Mouse (Mus musculus) MEL (cell line): Measurements from ENCODE around the gene Msl2. TPM values are rescaled to one million over a fixed set of nuclear protein-coding genes. Genes with fewer than 3 reads are reported as not detected.

ENCODE experiments used
- DNase-seq: peaks from one replicate; pipeline ENCODE4 v3.0.0; 2011; ENCODE audit warnings: low read depth, low spot score
- H3K27ac ChIP-seq: 2 replicates; pipeline ENCODE4 v1.5.1; 2012; ENCODE audit warnings: low read depth, mild to moderate bottlenecking, control low read depth, low read length, moderate library complexity; ENCODE audit not compliant: control insufficient read depth
- H3K27me3 ChIP-seq, 2 experiments: fragments of 150-350 bp in 1 of 2; sonication (generic) in 1 of 2; 2 replicates each; pipeline ENCODE4 v1.6.1; 2012; ENCODE audit warnings: low read length in 2 of 2, mild to moderate bottlenecking in 2 of 2, improper control_type of control experiment in 1 of 2, moderate library complexity in 1 of 2; ENCODE audit not compliant: insufficient read depth in 2 of 2, control insufficient read depth in 1 of 2
- H3K36me3 ChIP-seq, 2 experiments: 2 replicates each; pipeline ENCODE4 v1.6.1; 2012 to 2014; ENCODE audit warnings: low read length in 2 of 2, improper control_type of control experiment in 1 of 2, inconsistent platforms in 1 of 2, mild to moderate bottlenecking in 1 of 2; ENCODE audit not compliant: insufficient read depth in 2 of 2, control insufficient read depth in 1 of 2
- H3K4me1 ChIP-seq, 2 experiments: fragments of 150-350 bp in 1 of 2; sonication (generic) in 1 of 2; 2 replicates each; pipeline ENCODE4 v1.6.1; 2012; ENCODE audit warnings: low read length in 2 of 2, improper control_type of control experiment in 1 of 2, mild to moderate bottlenecking in 1 of 2; ENCODE audit not compliant: insufficient read depth in 2 of 2, control insufficient read depth in 1 of 2
- H3K4me3 ChIP-seq, 2 experiments: fragments of 150-350 bp in 1 of 2; sonication (generic) in 1 of 2; 2 replicates each; pipeline ENCODE4 v1.5.1; 2012; ENCODE audit warnings: low read depth in 2 of 2, low read length in 2 of 2, mild to moderate bottlenecking in 2 of 2, moderate library complexity in 2 of 2, control low read depth in 1 of 2, improper control_type of control experiment in 1 of 2; ENCODE audit not compliant: control insufficient read depth in 1 of 2, insufficient read depth in 1 of 2
- H3K79me2 ChIP-seq: 2 replicates; pipeline ENCODE4 v1.6.1; 2012; ENCODE audit warnings: mild to moderate bottlenecking, low read length, moderate library complexity; ENCODE audit not compliant: control insufficient read depth, poor library complexity, insufficient read depth
- H3K9ac ChIP-seq: 2 replicates; pipeline ENCODE4 v1.6.1; 2012; ENCODE audit warnings: low read depth, mild to moderate bottlenecking, control low read depth, low read length, moderate library complexity; ENCODE audit not compliant: control insufficient read depth, poor library complexity, severe bottlenecking
- H3K9me3 ChIP-seq: fragments of 150-350 bp; sonication (generic); replicated peaks from 2 replicates; pipeline ENCODE4 v1.6.1; 2012; ENCODE audit warnings: mild to moderate bottlenecking, low read length, improper control_type of control experiment, moderate library complexity; ENCODE audit not compliant: insufficient read depth
- BHLHE40 ChIP-seq: IDR thresholded peaks from 2 replicates; pipeline ENCODE4 v1.6.1; 2012; ENCODE audit warnings: low read depth, mild to moderate bottlenecking, inconsistent platforms, low read length, improper control_type of control experiment, borderline replicate concordance
- CTCF ChIP-seq, 3 experiments: IDR thresholded peaks in 2 of 3; conservative IDR thresholded peaks in 1 of 3; 2 replicates each; pipeline ENCODE4 v1.5.1; 2011 to 2012; ENCODE audit warnings: low read length in 3 of 3, low read depth in 2 of 3, mild to moderate bottlenecking in 2 of 3, improper control_type of control experiment in 1 of 3, inconsistent platforms in 1 of 3, mixed read lengths in 1 of 3, moderate library complexity in 1 of 3; ENCODE audit not compliant: control insufficient read depth in 1 of 3, insufficient read depth in 1 of 3, poor library complexity in 1 of 3, severe bottlenecking in 1 of 3
- ELF1 ChIP-seq: IDR thresholded peaks from 2 replicates; pipeline ENCODE4 v1.6.1; 2014; ENCODE audit warnings: low read depth, mild to moderate bottlenecking, inconsistent platforms, low read length, improper control_type of control experiment, moderate library complexity
- HCFC1 ChIP-seq: IDR thresholded peaks from 2 replicates; pipeline ENCODE4 v1.6.1; 2012; ENCODE audit warnings: low read depth, mild to moderate bottlenecking, inconsistent platforms, low read length, improper control_type of control experiment, moderate library complexity
- JUND ChIP-seq: IDR thresholded peaks from 2 replicates; pipeline ENCODE4 v1.6.1; 2011; ENCODE audit warnings: low read depth, mild to moderate bottlenecking, improper control_type of control experiment, low read length
- KAT2A ChIP-seq: conservative IDR thresholded peaks from 2 replicates; pipeline ENCODE4 v1.6.1; 2012; ENCODE audit warnings: low read depth, low read length, improper control_type of control experiment, inconsistent platforms
- MAFK ChIP-seq: IDR thresholded peaks from 2 replicates; pipeline ENCODE4 v1.6.1; 2011; ENCODE audit warnings: low read depth, mild to moderate bottlenecking, low read length, improper control_type of control experiment, borderline replicate concordance
- MAX ChIP-seq: IDR thresholded peaks from 2 replicates; pipeline ENCODE4 v1.6.1; 2011; ENCODE audit warnings: low read length, improper control_type of control experiment
- MXI1 ChIP-seq: IDR thresholded peaks from 2 replicates; pipeline ENCODE4 v1.6.1; 2011; ENCODE audit warnings: mild to moderate bottlenecking, low read depth, low read length, improper control_type of control experiment
- NRF1 ChIP-seq: IDR thresholded peaks from 2 replicates; pipeline ENCODE4 v1.6.1; 2014; ENCODE audit warnings: low read depth, mild to moderate bottlenecking, inconsistent platforms, low read length, improper control_type of control experiment, moderate library complexity; ENCODE audit not compliant: poor library complexity, insufficient read depth, severe bottlenecking
- POLR2A ChIP-seq, 2 experiments: IDR thresholded peaks; 2 replicates each; pipeline ENCODE4 v1.6.1; 2011 to 2012; ENCODE audit warnings: low read length in 2 of 2, mild to moderate bottlenecking in 2 of 2, control low read depth in 1 of 2, improper control_type of control experiment in 1 of 2, low read depth in 1 of 2, moderate library complexity in 1 of 2; ENCODE audit not compliant: control insufficient read depth in 1 of 2, insufficient read depth in 1 of 2, poor library complexity in 1 of 2
- POLR2AphosphoS5 ChIP-seq: IDR thresholded peaks from 2 replicates; pipeline ENCODE4 v1.6.1; 2012; ENCODE audit warnings: low read depth, borderline replicate concordance, mild to moderate bottlenecking, inconsistent platforms, low read length, moderate library complexity, mixed read lengths
- SMC3 ChIP-seq: IDR thresholded peaks from 2 replicates; pipeline ENCODE4 v1.6.1; 2011; ENCODE audit warnings: low read depth, low read length, improper control_type of control experiment
- ZC3H11A ChIP-seq: IDR thresholded peaks from 2 replicates; pipeline ENCODE4 v1.6.1; 2012; ENCODE audit warnings: low read depth, mild to moderate bottlenecking, inconsistent platforms, low read length, improper control_type of control experiment
- ZKSCAN1 ChIP-seq: IDR thresholded peaks from 2 replicates; pipeline ENCODE4 v1.6.1; 2012; ENCODE audit warnings: low read depth, mild to moderate bottlenecking, inconsistent platforms, low read length, improper control_type of control experiment, moderate library complexity
- polyA plus RNA-seq, 2 experiments: library from polyadenylated mRNA; stranded (reverse) in 1 of 2; unstranded in 1 of 2; fragments of >175 nt in 1 of 2; fragments of >200 nt in 1 of 2; gene quantifications; 2 replicates each; pipeline versions ENCODE4 v1.2.1 to v1.2.4; 2012; ENCODE audit warnings: low replicate concordance in 2 of 2, low read depth in 1 of 2; ENCODE audit not compliant: insufficient read length in 2 of 2, insufficient read depth in 1 of 2, missing spikeins in 1 of 2
- total RNA-seq: library from RNA; depleted of rRNA; stranded (reverse); fragments of 300-350 nt; gene quantifications from 2 replicates; pipeline ENCODE4 v1.2.3, GENCODE M21; 2012

The Msl2 gene
- total and polyA plus RNA-seq, 3 experiments, result 19.7 to 39.6 (median 29.6) TPM

DNA sequence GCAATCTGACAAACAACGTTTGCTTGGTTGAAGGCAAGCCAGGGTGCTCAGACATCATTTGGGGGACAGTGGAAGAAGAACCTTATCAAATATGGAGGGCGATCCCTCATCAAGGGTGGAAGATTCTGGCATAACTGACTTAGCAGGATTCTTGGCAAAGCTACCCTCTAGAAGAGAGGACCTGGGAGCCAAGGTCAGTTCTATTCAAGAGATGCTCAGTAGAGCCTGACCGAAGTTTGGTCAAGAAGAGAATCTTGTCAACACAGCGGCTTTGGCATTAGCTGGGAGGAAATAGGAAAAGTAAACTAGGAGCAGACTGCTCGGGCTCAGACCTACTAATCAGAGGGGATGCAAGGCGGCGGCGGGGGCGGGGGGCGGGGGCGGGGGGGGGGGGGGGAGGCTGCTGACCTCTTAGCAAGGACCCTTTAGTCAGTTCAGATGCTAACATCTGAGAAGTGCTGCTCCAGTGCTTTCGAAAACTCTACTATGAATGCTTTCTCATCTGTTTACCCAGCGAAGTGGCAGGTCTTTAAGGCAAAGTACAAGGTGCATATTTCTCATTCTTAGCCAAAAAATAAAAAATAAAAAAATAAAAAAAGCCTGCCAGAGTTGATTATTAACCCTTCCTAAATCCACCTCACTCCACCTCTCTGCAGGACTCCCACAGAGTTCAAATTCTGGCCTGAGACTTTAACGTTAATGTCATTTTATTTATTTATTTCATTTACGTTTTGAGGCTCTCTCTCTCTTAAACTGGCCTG, 37.9 kb upstream of the Msl2 start:
- Histone ChIP-seq H3K27ac (no peak overlapping the region), H3K79me2 (peaks cover 2% of the 10 kb centered on the region; the same call in 1 of the 2 replicates), H3K9me3 (no peaks in the 10 kb centered on the region), H3K4me3 (no peak overlapping the region), H3K27me3 (no peaks in the 10 kb centered on the region)
- no peak for TF ChIP-seq NRF1
- no peak for TF ChIP-seq KAT2A
- no peak for TF ChIP-seq ELF1
- no peak for TF ChIP-seq ZKSCAN1
- TF ChIP-seq SMC3, result no peak
- TF ChIP-seq ZC3H11A, result no peak
- TF ChIP-seq MXI1, result no peak
- TF ChIP-seq JUND, result no peak
- TF ChIP-seq MAFK, result no peak
- TF ChIP-seq CTCF (IDR thresholded peaks at IDR 0.05 in 2 of 3, conservative IDR thresholded peaks at IDR 0.05 in 1 of 3; ENCODE audit: control insufficient read depth in 1 of 3, insufficient read depth in 1 of 3, low read depth in 2 of 3, low read length in 3 of 3, poor library complexity in 1 of 3, severe bottlenecking in 1 of 3), result no peak
- no peak for TF ChIP-seq MAX
- TF ChIP-seq POLR2AphosphoS5, result no peak
- TF ChIP-seq HCFC1, result no peak
- no peak for TF ChIP-seq POLR2A (IDR thresholded peaks at IDR 0.05; ENCODE audit: control insufficient read depth in 1 of 2, insufficient read depth in 1 of 2, low read depth in 1 of 2, low read length in 2 of 2, poor library complexity in 1 of 2)
- TF ChIP-seq BHLHE40, result no peak
- TF ChIP-seq, all 39 proteins: peak for 0
- H3K9ac ChIP-seq, result no peak overlapping the region
- H3K36me3 ChIP-seq, result no peaks in the 10 kb centered on the region
- DNase-seq, result no peak
- no peaks in the 10 kb centered on the region; a peak in 1 of 4 replicates for H3K4me1 ChIP-seq

DNA sequence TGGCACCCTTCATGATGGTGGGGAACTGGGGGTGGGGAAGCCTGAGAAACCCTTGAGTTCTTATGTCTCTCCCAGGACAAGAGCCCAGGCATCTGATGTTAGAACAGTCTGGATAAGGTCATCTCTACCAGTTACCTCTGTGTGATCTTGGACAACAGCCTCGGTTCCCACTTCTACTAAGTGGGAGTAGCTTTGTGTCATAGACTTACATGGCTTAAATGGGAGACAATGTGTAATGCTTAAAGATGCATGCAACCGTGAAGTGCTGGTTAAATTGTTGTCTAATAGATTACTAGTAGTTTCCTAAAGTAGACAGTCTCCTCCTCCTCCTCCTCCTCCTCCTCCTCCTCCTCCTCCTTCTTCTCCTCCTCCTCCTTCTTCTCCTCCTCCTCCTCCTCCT, 37.0 kb upstream of the Msl2 start:
- H3K27me3 ChIP-seq, result no peaks in the 10 kb centered on the region; a peak in 1 of 4 replicates
- no peak overlapping the region for H3K27ac ChIP-seq
- no peak overlapping the region for H3K9ac ChIP-seq
- no peaks in the 10 kb centered on the region; a peak in 1 of 4 replicates for H3K4me1 ChIP-seq
- no peak overlapping the region for H3K4me3 ChIP-seq
- no peaks in the 10 kb centered on the region for H3K9me3 ChIP-seq
- TF ChIP-seq ELF1, result no peak
- TF ChIP-seq, all 39 proteins: peak for 0
- Histone ChIP-seq H3K79me2 (peaks cover 2% of the 10 kb centered on the region; the same call in 1 of the 2 replicates), H3K36me3 (no peaks in the 10 kb centered on the region)
- no peak for DNase-seq
